Mouse (Mus musculus) spleen, postnatal 36 days (tissue): Measurements from ENCODE around the gene Cdh22.

Source experiments
- DNase-seq, 2 experiments: peaks; one replicate each; pipeline ENCODE4 v3.0.0; 2022; ENCODE audit warnings: low spot score in 2 of 2, mixed read lengths in 1 of 2

Gene Cdh22

DNA sequence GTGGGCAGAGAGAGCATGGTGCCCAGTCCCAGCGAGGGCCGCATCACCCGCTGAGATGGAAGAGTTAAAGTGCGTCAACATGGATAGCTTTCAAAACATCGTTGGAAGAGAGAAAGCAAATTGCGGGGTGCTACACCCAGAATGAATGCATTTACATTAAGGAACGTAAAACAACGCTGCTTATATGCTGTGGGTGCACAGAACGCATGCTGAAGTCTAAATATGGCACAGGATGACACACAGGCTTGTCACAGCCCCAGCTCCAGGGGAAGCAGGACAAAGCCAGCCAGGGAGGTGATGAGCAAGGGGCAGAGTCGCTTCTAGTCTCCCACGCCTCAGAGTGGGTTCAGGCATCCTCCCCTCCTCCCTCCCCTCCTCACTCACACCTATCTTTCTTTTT lies 27.0 kb downstream of the Cdh22 start:
- DNase-seq = no peak

GRCm38 (mm10) chr2:165207086-165207485 lies 27.6 kb downstream of the Cdh22 start:
- no peak for DNase-seq

DNA sequence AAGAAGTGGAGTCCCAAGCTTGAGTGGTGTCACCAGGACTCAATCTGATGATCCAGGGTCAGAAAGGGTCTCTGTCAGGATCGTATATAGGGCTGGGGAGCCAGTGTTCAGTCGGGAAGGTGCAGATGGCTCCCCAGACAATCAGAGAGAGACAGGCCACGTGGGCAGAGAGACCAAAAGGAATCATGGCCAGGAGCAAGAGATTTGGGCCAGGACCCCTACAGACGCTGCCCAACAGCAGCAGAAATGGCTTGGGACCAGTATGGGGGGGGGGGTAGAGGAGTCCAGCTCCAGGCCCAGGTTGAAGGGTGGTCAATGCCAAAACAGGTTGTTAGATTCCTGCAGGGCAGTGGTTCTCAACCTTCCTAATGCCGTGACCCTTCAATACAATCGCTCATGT lies 29.2 kb downstream of the Cdh22 start:
- no peak for DNase-seq

- DNase-seq = no peak
Measured at GRCm38 (mm10) chr2:165204931-165205330, 29.7 kb downstream of the Cdh22 start.

- no peak for DNase-seq
Measured at GRCm38 (mm10) chr2:165201761-165202751, 32.6 kb downstream of the Cdh22 start.

DNA sequence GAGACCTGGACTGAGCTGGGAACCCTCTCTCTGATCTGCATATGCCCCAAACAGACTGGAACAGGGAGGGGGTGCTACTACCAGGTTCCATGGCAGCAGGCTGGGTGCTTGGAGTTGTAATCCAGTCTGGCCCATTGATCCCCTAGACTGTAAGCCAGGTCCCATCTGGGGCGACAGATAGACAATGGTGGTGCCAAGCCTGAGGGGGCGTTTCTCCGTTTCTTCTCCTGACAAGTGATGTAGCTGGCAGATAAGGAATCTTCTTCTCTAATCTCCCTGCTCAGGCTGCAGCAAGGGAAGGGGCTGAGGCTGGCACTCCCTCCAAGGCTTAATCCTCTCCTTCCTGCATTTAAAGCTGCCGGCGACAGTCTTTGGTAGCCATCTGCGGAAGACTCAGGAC lies 37.1 kb downstream of the Cdh22 start:
- no peak for DNase-seq

DNA sequence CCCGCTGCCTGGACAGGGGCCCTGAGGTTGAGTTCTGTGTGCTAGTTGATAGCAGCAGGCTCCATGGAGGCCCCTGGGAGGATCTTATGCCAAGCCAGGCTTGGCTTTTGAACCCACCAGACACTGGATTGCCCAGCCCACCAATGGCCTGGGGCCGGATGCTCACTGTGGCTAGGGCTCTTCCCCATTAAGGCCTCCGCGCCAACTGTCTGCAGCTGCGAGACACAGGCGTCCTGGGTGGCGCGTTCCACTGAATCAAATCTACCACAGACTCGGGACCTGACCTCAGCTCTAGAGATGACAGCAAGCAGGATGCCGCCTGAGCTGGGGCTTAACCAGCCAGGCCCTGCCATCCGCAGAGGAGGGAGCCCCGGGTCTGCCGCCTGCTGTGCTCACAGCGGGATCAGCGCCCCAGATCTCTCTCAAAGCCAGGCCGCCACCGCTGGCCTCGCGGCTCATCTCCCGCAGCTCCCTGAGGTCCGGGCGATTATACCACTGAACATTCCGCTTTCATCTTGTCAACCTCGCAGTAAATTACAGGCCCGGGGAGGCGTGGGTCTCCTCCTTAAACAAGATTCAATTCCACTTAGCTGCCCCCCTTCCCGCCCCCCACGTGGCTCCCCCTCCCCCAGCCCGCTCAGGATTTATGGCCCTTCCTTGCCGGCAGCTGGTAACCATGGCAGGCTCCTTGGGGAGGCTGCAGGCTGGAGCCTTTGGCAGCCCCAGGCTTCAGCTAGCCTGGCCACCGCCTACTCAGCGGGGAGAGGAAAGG lies 39.1 kb downstream of the Cdh22 start:
- no peak for DNase-seq

DNA sequence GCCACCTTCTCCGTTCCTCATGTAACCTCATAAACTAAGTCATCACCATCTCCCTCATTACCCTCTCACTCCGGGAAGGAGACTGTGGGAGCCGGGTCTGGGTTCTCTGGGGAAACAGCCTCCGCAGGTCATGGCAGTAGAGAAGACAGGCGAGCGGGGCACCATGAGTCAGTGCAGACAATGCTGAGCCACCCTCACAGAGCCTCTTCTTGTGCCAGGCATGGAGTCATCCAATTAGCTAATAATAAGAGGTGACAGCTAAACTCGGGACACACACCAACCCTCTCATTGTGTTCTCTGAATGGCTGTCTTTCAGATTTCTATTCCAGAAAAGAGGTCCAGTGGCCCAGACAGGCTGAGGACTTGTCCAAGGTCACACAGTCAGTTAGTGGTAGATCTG lies 43.2 kb downstream of the Cdh22 start:
- no peak for DNase-seq

DNA sequence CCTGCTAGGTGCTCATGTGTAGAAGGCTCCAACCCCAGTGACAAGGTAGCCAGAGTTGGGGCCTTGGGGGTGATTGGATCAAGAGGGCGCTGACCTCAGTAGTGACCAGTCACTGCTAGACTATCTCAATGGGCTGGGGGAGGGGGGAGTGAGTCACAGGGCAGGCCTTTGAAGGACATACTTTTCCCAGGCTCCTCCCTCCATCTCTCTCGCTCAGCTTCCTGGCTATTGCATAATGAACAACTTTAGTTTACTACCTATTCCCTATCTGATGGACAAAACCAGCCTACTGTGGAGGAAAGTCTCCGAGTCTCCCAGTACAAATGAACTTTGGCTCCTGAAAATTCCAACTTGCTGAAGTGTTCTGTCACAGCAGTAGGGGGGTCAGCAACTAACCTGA lies 45.1 kb downstream of the Cdh22 start:
- no peak for DNase-seq

- no peak for DNase-seq
Measured at GRCm38 (mm10) chr2:165187648-165188380, 46.8 kb downstream of the Cdh22 start.

DNA sequence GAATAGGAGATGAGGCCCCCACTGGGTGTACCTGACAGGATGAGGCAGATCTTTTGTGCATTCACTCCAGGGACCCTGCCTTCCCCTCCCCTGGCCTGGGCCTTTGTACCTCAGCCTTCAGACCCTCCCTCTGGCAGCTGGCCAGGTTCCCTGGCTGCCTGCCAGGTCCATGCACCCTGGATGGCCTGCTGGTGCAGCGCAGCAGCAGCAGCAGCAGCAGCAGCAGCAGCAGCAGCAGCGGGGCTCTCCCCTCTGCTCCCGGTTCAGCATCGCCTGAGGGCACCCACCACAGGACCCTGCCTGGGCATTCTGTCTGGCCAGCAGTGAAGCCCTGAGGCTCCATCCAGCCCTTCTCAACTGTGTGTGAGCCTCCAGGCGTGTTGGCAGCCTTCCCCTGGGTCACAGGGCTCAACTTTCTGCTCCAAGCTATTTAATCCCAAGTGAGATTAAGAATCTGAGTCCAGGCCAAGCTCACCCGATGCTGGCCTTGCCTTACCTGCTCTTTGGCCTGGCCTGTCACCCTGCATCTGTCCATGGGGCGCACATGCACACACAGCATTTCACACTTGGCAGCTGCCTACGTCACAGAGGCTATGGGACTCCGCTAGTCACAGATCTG lies 50.5 kb downstream of the Cdh22 start:
- DNase-seq = no peak

- DNase-seq = no peak
Measured at GRCm38 (mm10) chr2:165182085-165182976, 52.3 kb downstream of the Cdh22 start.

DNA sequence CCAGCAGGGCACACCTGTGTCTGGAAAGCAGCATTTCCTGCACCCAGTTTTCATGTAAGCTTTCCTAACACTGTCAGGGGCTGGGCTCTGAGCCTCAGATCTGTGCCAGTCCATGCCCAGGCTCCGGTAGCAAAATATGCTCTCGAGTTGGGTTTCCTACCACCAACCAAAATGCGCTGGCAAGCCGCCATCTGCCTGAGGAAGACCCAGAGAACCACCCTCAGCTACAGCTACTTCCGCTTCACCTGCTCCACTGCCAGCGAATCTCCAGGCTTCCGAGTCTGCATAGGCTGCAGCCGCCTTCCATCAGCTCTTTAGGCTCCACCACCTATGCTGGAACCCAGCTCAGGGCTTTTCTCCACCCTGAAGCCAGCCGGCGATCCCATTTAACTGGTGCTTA lies 55.4 kb downstream of the Cdh22 start:
- DNase-seq = no peak

GRCm38 (mm10) chr2:165176965-165177364 lies 57.7 kb downstream of the Cdh22 start:
- DNase-seq = no peak

DNA sequence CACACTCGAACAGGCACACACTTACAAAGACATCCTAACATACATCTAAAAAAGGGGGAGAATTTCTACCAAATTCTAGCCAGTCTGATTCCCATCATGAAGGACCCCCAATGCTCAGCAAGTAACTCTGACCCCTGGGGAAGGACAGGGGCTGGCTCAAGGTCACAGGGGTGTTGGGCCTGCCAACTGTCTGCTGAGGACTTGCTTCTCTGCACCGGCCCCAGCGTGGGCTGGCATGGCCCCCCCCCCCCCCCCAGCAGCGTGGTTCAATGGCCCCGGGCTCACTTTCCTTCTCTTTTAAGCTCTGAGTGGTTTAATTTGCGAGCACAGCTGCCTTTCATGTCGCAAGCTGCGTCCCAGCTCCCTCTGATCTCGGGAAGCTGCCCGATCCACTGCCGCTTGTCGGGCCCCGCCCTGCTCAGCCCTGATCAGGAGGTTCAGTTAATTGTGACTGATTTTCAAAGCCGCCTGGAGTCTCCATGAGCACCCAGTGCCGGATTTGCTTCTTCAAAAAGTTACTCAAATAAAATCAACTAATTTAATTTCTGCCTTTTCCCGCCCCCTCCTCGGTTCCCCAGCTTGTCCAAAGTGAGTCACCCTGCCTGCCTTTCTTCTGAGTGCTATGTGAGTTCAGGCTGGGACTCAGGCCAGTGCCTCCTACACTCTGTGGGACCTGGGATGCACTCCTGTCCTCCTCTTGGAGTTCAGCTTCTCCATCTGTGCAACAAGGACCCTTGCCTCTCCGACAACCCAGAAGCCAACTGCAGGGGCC lies 67.8 kb downstream of the Cdh22 start:
- no peak for DNase-seq

DNA sequence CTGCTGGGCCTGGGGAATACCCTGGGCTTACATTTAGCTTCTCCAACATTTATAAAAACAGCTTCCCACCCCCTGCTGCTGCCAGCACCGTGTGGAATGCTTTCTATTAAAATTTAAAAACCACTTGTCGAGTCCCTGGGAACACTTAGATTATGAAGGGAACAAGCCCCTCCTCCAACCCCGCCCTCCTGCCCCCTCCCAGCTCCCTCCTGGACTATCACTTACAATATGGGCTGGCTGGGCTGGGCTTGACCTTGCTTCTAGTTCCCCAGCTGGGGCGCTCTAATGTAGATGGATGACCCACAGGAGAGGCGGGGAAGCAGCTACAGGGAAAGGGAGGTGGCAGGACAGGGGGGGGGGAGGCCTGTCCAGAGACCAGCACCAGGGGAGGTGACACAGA lies 72.4 kb downstream of the Cdh22 start:
- no peak for DNase-seq

DNA sequence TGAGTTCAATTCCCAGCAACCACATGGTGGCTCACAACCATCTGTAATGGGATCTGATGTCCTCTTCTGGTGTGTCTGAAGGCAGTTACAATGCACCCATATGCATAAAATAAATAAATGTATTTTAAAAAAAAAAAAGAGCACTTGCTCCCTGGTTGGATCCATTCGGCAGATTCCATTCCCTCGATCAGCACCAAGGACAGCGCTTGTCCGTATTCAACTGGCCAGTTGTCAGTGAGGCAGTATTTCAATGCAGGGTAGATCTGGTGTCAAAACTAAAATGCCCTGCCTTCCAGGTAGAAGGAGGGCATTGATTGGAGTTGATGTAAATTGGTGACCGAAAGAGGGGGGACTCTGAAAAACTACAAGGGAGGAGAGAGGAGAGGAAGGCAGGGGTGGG lies 74.2 kb downstream of the Cdh22 start:
- no peak for DNase-seq

DNA sequence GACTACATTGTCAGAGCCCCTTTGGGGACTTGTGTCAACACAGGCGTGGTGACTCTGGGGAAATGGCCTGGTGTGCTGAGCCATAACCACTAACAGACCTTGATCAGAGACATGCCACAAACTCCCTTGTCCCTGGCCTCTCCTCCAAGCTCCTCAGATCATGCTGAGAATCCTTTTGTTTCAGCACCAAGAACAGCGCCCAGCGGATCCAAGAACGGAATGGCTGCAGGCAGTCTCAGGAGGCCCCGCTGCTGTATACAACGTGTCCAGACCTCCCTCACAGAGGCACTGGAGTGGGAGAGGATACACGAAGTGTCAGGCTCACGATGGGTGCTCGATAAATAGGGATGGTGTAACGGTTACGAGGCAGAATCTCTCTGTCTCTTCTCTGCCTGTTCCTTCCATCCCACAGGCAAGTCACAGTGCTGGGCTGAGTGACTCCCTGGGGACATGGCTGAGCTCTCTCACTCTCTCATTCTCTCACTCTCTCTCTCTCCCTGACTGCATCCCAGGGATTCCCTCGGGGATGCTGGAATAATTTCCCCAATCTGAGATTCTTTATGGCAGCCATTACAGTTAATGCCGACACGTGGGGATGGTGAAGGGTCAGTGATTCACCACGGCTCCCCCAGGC lies 75.5 kb downstream of the Cdh22 start:
- DNase-seq = no peak

- DNase-seq = no peak
Measured at GRCm38 (mm10) chr2:165158317-165158716, 76.3 kb downstream of the Cdh22 start.
